Comparison of ENCODE assay signal across 8 mouse cellular contexts in the genomic region with DNA sequence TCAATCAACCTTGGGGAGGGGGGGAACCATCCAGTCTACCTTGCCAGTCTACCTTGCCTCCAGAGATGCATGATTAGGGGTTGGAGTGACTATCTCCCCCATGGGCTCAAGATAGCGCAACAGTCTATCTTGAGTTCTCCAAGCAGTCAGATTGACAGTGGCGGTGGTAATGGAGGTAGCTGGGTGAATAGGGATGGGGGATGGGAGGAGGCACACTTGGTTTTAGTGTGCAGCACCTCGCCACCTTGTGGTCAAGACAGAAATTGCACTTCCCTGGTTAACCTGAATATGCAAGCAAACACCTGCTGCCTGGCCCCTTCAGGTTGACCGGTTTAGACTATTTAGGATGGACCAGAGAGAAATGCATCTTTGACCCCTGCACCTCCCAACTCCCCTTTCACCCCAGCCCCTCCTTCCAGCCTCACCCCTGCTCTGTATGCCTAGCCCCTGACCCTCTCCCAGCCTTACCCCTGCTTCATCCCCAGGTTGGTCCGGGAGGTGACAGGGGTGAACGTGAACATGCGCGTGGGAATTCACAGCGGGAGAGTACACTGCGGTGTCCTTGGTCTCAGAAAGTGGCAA.
DNase-seq lines count a peak whose midpoint lies in the region; ATAC-seq and TF ChIP-seq lines count a peak whose summit lies in the region.

No protein-coding gene starts in this region.

- H3K9ac ChIP-seq in kidney, embryonic 15.5 days, result no peak overlapping the region

- H3K36me3 ChIP-seq in kidney, embryonic 15.5 days, result no peaks in the 10 kb centered on the region
- no peaks in the 10 kb centered on the region for H3K36me3 ChIP-seq in kidney, adult 2 months (ENCODE audit: control insufficient read depth, insufficient read depth, low read length)
- H3K36me3 ChIP-seq in limb, embryonic 10.5 days, result no peaks in the 10 kb centered on the region

- H3K4me1 ChIP-seq in kidney, embryonic 15.5 days, result no peaks in the 10 kb centered on the region
- H3K4me1 ChIP-seq in kidney, adult 2 months (ENCODE audit: control insufficient read depth, insufficient read depth, low read length), result no peaks in the 10 kb centered on the region
- peaks cover 7% of the 10 kb centered on the region for H3K4me1 ChIP-seq in limb, embryonic 10.5 days

- no peaks in the 10 kb centered on the region for H3K9me3 ChIP-seq in kidney, embryonic 15.5 days (replicated peaks)
- H3K9me3 ChIP-seq in limb, embryonic 10.5 days (replicated peaks), result no peaks in the 10 kb centered on the region

- no peak overlapping the region for H3K27ac ChIP-seq in kidney, embryonic 15.5 days
- no peak overlapping the region for H3K27ac ChIP-seq in kidney, adult 2 months (ENCODE audit: insufficient read depth, low read depth, low read length)
- H3K27ac ChIP-seq in limb, embryonic 10.5 days, result no peak overlapping the region

- DNase-seq in kidney, adult 11 months, result peak; percentile 74
- peak; percentile 92 for DNase-seq in embryo, embryonic 11 days
- DNase-seq in gonadal fat pad, adult 2 months (ENCODE audit: low read depth), result peak; percentile 10
- DNase-seq in kidney, adult 2 months, result peak; percentile 87
- peak; percentile 85 for DNase-seq in limb, embryonic 10.5 days (ENCODE audit: low spot score)
- peak; percentile 69 for DNase-seq in naive thymus-derived CD4-positive, alpha-beta T cell, adult 2 months (ENCODE audit: low read depth)
- DNase-seq in spleen, postnatal 4 days (ENCODE audit: low spot score in 2 of 2), result peak; percentile 63 to 86

- ATAC-seq in kidney, embryonic 15.5 days (replicated peaks; ENCODE audit: low FRiP score), result no peak

- 42% methylated on average over 10 of the region's 10 CpGs for WGBS in kidney, embryonic 15.5 days
- 34% methylated on average over 10 of the region's 10 CpGs for WGBS in kidney, adult 2 months
- 46% methylated on average over 10 of the region's 10 CpGs for WGBS in limb, embryonic 10.5 days

- TF ChIP-seq POLR2A in kidney, adult 2 months (IDR thresholded peaks at IDR 0.05; ENCODE audit: low read depth, low read length), result no peak

- no peaks in the 10 kb centered on the region for H3K27me3 ChIP-seq in kidney, embryonic 15.5 days
- no peaks in the 10 kb centered on the region for H3K27me3 ChIP-seq in kidney, adult 2 months (replicated peaks; ENCODE audit: control insufficient read depth, insufficient read depth, low read length)
- H3K27me3 ChIP-seq in limb, embryonic 10.5 days (ENCODE audit: low read depth, poor library complexity, severe bottlenecking), result peaks cover 21% of the 10 kb centered on the region

- no peak overlapping the region for H3K4me2 ChIP-seq in kidney, embryonic 15.5 days

- TF ChIP-seq CTCF in kidney, adult 2 months (conservative IDR thresholded peaks at IDR 0.05; ENCODE audit: insufficient read depth, insufficient read length, low read depth, low read length), result peak; percentile 93

- no peak overlapping the region for H3K4me3 ChIP-seq in kidney, embryonic 15.5 days (replicated peaks)
- H3K4me3 ChIP-seq in kidney, adult 2 months (ENCODE audit: insufficient read depth, low read depth, low read length), result no peak overlapping the region
- H3K4me3 ChIP-seq in limb, embryonic 10.5 days, result no peak overlapping the region

Comparison
In these comparisons a context has a peak if more than half of its experiments do, and no peak if none do; other contexts are left out.
1. DNase-seq: peak in every context shown above with its lines; median percentile 92 in embryo, embryonic 11 days; 87 in kidney, adult 2 months; 85 in limb, embryonic 10.5 days; 74 in spleen, postnatal 4 days; 74 in kidney, adult 11 months; 69 in naive thymus-derived CD4-positive, alpha-beta T cell, adult 2 months; 10 in gonadal fat pad, adult 2 months.